Comparison of ENCODE assay signal across 9 mouse cellular contexts in genomic region chr1:74035487-74035886, GRCm38 (mm10).
A peak's percentile ranks its signal among the peaks of the same experiment; 100 is the strongest.
DNase-seq lines count a peak whose midpoint lies in the region; ATAC-seq and TF ChIP-seq lines count a peak whose summit lies in the region.
"Had no signal": no experiment of that assay in that cellular context is flagged by ENCODE, and none has a peak within 500 bp of the region (broad histone marks: within the 10 kb centered on the region; RNA-seq: fewer than 3 reads in every experiment).

No protein-coding gene starts in this region.

- H3K27ac ChIP-seq in hindbrain, embryonic 16.5 days (ENCODE audit: low read depth, low read length), result no peak overlapping the region
- no peak overlapping the region for H3K27ac ChIP-seq in hindbrain, embryonic 11.5 days (ENCODE audit: low read depth, low read length)
- H3K27ac ChIP-seq in spleen, adult 2 months (ENCODE audit: insufficient read depth, low read length), result no peak overlapping the region; the same call in 1 of the 2 replicates
- H3K27ac ChIP-seq in limb, embryonic 12.5 days, result peak overlapping the region; percentile 73; the same call in 1 of the 2 replicates

- TF ChIP-seq CTCF in spleen, adult 2 months (IDR thresholded peaks at IDR 0.05; ENCODE audit: extremely low read depth, insufficient read depth, insufficient read length, insufficient replicate concordance), result no peak

- 0 out of 2 replicates have a peak overlapping the region, but pooled peaks have one; percentile 7 for H3K4me2 ChIP-seq in hindbrain, embryonic 16.5 days (ENCODE audit: low read length)
- H3K4me2 ChIP-seq in hindbrain, embryonic 11.5 days (replicated peaks; ENCODE audit: low read depth, low read length), result no peak overlapping the region
- peak overlapping the region; percentile 65 for H3K4me2 ChIP-seq in limb, embryonic 12.5 days

- H3K27me3 ChIP-seq in hindbrain, embryonic 16.5 days (replicated peaks; ENCODE audit: control insufficient read depth, insufficient read depth, low read length), result peaks cover 7% of the 10 kb centered on the region
- H3K27me3 ChIP-seq in hindbrain, embryonic 11.5 days (ENCODE audit: control insufficient read depth, insufficient read depth, low read length), result peaks cover 10% of the 10 kb centered on the region
- H3K27me3 ChIP-seq in spleen, adult 2 months (ENCODE audit: control insufficient read depth, insufficient read depth, low read length), result 0 out of 2 replicates have a peak, but pooled peaks cover 1% of the 10 kb centered on the region
- H3K27me3 ChIP-seq in limb, embryonic 12.5 days, result no peaks in the 10 kb centered on the region

- WGBS in hindbrain, embryonic 16.5 days, result 70% methylated on average over 4 of the region's 4 CpGs
- 71% methylated on average over 4 of the region's 4 CpGs for WGBS in hindbrain, embryonic 11.5 days
- 76% methylated on average over 4 of the region's 4 CpGs for WGBS in spleen, adult 2 months
- 65% methylated on average over 4 of the region's 4 CpGs for WGBS in limb, embryonic 12.5 days

- H3K36me3 ChIP-seq in hindbrain, embryonic 16.5 days (ENCODE audit: control insufficient read depth, insufficient read depth, low read length), result no peaks in the 10 kb centered on the region
- H3K36me3 ChIP-seq in hindbrain, embryonic 11.5 days (ENCODE audit: control insufficient read depth, insufficient read depth, low read length), result no peaks in the 10 kb centered on the region
- no peaks in the 10 kb centered on the region for H3K36me3 ChIP-seq in spleen, adult 2 months (ENCODE audit: control insufficient read depth, insufficient read depth, low read length)
- H3K36me3 ChIP-seq in limb, embryonic 12.5 days, result no peaks in the 10 kb centered on the region; the same call in 1 of the 2 replicates

- no peak for DNase-seq in hindbrain, embryonic 11.5 days (ENCODE audit: low spot score)
- no peak for DNase-seq in spleen, adult 2 months (ENCODE audit: low read depth in 1 of 2, low spot score in 2 of 2)
- no peak for DNase-seq in spleen, adult 12 weeks (ENCODE audit: low spot score)
- DNase-seq in thymus, postnatal 10 days (ENCODE audit: low spot score in 2 of 2), result no peak
- no peak for DNase-seq in frontal cortex, postnatal 25 days (ENCODE audit: low spot score in 2 of 2)
- DNase-seq: cerebellum, postnatal 36 days had no signal

- H3K4me1 ChIP-seq in hindbrain, embryonic 16.5 days (ENCODE audit: control insufficient read depth, insufficient read depth, low read depth, low read length), result peaks cover 19% of the 10 kb centered on the region
- H3K4me1 ChIP-seq in hindbrain, embryonic 11.5 days (replicated peaks; ENCODE audit: control insufficient read depth, insufficient read depth, low read length), result peaks cover 11% of the 10 kb centered on the region
- peaks cover 4% of the 10 kb centered on the region; the same call in 1 of the 2 replicates for H3K4me1 ChIP-seq in spleen, adult 2 months (ENCODE audit: control insufficient read depth, insufficient read depth, insufficient read length)
- peaks cover 92% of the 10 kb centered on the region for H3K4me1 ChIP-seq in limb, embryonic 12.5 days (replicated peaks)

- no peaks in the 10 kb centered on the region for H3K9me3 ChIP-seq in hindbrain, embryonic 16.5 days (ENCODE audit: control insufficient read depth, low read length)
- H3K9me3 ChIP-seq in hindbrain, embryonic 11.5 days (ENCODE audit: control insufficient read depth, low read length), result no peaks in the 10 kb centered on the region
- no peaks in the 10 kb centered on the region for H3K9me3 ChIP-seq in limb, embryonic 12.5 days

- H3K9ac ChIP-seq in hindbrain, embryonic 16.5 days (ENCODE audit: low read depth, low read length), result no peak overlapping the region
- H3K9ac ChIP-seq in hindbrain, embryonic 11.5 days (ENCODE audit: low read depth, low read length), result no peak overlapping the region
- H3K9ac ChIP-seq in limb, embryonic 12.5 days (replicated peaks), result no peak overlapping the region

- no peak for TF ChIP-seq POLR2A in spleen, adult 2 months (IDR thresholded peaks at IDR 0.05; ENCODE audit: low read depth, low read length)

- H3K4me3 ChIP-seq in hindbrain, embryonic 16.5 days (ENCODE audit: low read length), result no peak overlapping the region
- H3K4me3 ChIP-seq in hindbrain, embryonic 11.5 days (ENCODE audit: low read depth, low read length), result no peak overlapping the region
- H3K4me3 ChIP-seq in spleen, adult 2 months (ENCODE audit: extremely low read depth, insufficient read depth, insufficient read length), result peak overlapping the region; percentile 28; the same call in 1 of the 2 replicates
- no peak overlapping the region for H3K4me3 ChIP-seq in limb, embryonic 12.5 days (replicated peaks)

- ATAC-seq in hindbrain, embryonic 16.5 days, result no peak
- no peak for ATAC-seq in hindbrain, embryonic 11.5 days (ENCODE audit: low FRiP score)
- ATAC-seq in limb, embryonic 12.5 days (ENCODE audit: insufficient number of reproducible peaks, insufficient read depth, low FRiP score, low TSS enrichment, low read depth), result no peak
- ATAC-seq in inflammation-experienced regulatory T-cells, adult 6 months, result no peak
